ENCODE assay signal across 9 mouse cellular contexts in genomic region chr4:120024071-120024470, GRCm38 (mm10). TPM values are rescaled to one million over a fixed set of nuclear protein-coding genes. Genes with fewer than 3 reads are reported as not detected.
DNase-seq lines count a peak whose midpoint lies in the region; ATAC-seq and TF ChIP-seq lines count a peak whose summit lies in the region.
"Had no signal": no experiment of that assay in that cellular context is flagged by ENCODE, and none has a peak within 500 bp of the region (broad histone marks: within the 10 kb centered on the region; RNA-seq: fewer than 3 reads in every experiment).

No protein-coding gene starts in this region.

- H3K9ac ChIP-seq in limb, embryonic 13.5 days: no peak overlapping the region

- no peak for DNase-seq in limb, embryonic 10.5 days (ENCODE audit: low spot score)
- peak; percentile 53 to 62 for DNase-seq in cerebellum, postnatal 14 days
- peak; percentile 32 to 51 for DNase-seq in heart, adult 9 months (ENCODE audit: low spot score in 2 of 2)
- DNase-seq in left cerebral cortex, adult 2 months (ENCODE audit: extremely low spot score in 1 of 2, low spot score in 2 of 2): peak; percentile 59 to 70
- DNase-seq in skeletal muscle tissue, adult 2 months (ENCODE audit: low read depth, low spot score): peak; percentile 17
- DNase-seq in spleen, postnatal 14 days (ENCODE audit: low spot score in 2 of 2): no peak

- no peaks in the 10 kb centered on the region for H3K36me3 ChIP-seq in limb, embryonic 13.5 days
- no peaks in the 10 kb centered on the region for H3K36me3 ChIP-seq in limb, embryonic 10.5 days

- H3K4me2 ChIP-seq in limb, embryonic 13.5 days (replicated peaks): no peak overlapping the region

- no peak; the same call in none of the 2 replicates for TF ChIP-seq CTCF in left cerebral cortex, adult 2 months (IDR thresholded peaks at IDR 0.05)

- no peaks in the 10 kb centered on the region for H3K9me3 ChIP-seq in limb, embryonic 13.5 days
- H3K9me3 ChIP-seq in limb, embryonic 10.5 days (replicated peaks): no peaks in the 10 kb centered on the region

- WGBS in limb, embryonic 13.5 days: 49% methylated on average over 10 of the region's 10 CpGs
- WGBS in limb, embryonic 10.5 days: 54% methylated on average over 10 of the region's 10 CpGs

- H3K27me3 ChIP-seq in limb, embryonic 13.5 days: peaks cover 4% of the 10 kb centered on the region; the same call in 1 of the 2 replicates
- peaks cover 9% of the 10 kb centered on the region; the same call in 1 of the 2 replicates for H3K27me3 ChIP-seq in limb, embryonic 10.5 days (ENCODE audit: low read depth, poor library complexity, severe bottlenecking)

- H3K4me3 ChIP-seq in limb, embryonic 13.5 days: no peak overlapping the region
- H3K4me3 ChIP-seq in limb, embryonic 10.5 days: no peak overlapping the region
- H3K4me3 ChIP-seq in left cerebral cortex, adult 2 months: no peak overlapping the region

- intact Hi-C loops in left cerebral cortex, adult 2 months (cut with DNase I): loop anchor here (5.0 to 10.0 kb wide), 2 partner anchors 52 to 209 kb away; no protein-coding TSS in a partner anchor

- ATAC-seq in limb, embryonic 13.5 days (ENCODE audit: low FRiP score, low read depth): peak; percentile 57; the same call in 1 of the 2 replicates
- no peak for ATAC-seq in erythroblast, adult 5-6 weeks (replicated peaks; ENCODE audit: low FRiP score, poor library complexity, severe bottlenecking)

- no peaks in the 10 kb centered on the region for H3K4me1 ChIP-seq in limb, embryonic 13.5 days
- peaks cover 3% of the 10 kb centered on the region; the same call in 1 of the 2 replicates for H3K4me1 ChIP-seq in limb, embryonic 10.5 days

- no peak overlapping the region for H3K27ac ChIP-seq in limb, embryonic 13.5 days
- H3K27ac ChIP-seq in limb, embryonic 10.5 days: no peak overlapping the region
- H3K27ac ChIP-seq in left cerebral cortex, adult 2 months: peak overlapping the region; percentile 75

RNA-seq across cellular contexts. Expression of gene AL607142.1, which starts 40.7 kb away (rescaled TPM):
- polyA plus RNA-seq in limb, embryonic 13.5 days (2015; fragmentation: Nextera tagmentation; extraction: Ambion mirVana): not detected in 2 replicates
- polyA plus RNA-seq in limb, embryonic 10.5 days (2016; fragmentation: Nextera tagmentation; extraction: Ambion mirVana): not detected in 2 replicates
- not detected for total RNA-seq in left cerebral cortex, adult 2 months (2021)
- total RNA-seq in erythroblast, adult 5-6 weeks (2015; ENCODE audit: low replicate concordance): not detected in 2 replicates
- total RNA-seq in erythroblast, adult 5-6 weeks (2017; ENCODE audit: low replicate concordance): not detected in 2 replicates
- polyA plus RNA-seq: small intestine, adult 2 months had no signal

Comparison
In these comparisons a context has a peak if more than half of its experiments do, and no peak if none do; other contexts are left out.
1. DNase-seq: peak in cerebellum, postnatal 14 days (2 of 2), heart, adult 9 months (2 of 2), left cerebral cortex, adult 2 months (2 of 2) and skeletal muscle tissue, adult 2 months (single experiment); none in limb, embryonic 10.5 days (single experiment) and spleen, postnatal 14 days (0 of 2).